Comparison of ENCODE assay signal across 9 mouse cellular contexts in the genomic region with DNA sequence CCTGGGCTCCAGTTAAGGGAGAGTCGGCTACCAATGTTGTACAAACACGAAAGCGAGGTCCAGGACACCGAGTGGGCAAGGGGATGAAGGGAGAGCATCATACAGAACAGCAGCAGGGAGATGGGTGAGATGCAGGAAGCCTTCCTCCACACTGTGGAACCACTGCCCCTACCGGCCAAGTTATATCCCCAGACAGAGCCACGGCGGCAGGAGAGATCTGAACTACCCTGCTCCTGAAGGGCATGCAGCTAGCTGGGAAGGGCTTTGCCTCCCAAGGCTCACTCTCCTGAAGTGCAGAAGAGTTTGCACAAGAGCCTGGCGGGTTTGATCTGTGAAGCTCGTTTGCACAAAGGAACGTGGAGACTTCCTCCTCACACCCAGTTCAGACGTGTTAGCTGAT.
DNase-seq lines count a peak whose midpoint lies in the region; ATAC-seq lines count a peak whose summit lies in the region.
"Had no signal": no experiment of that assay in that cellular context is flagged by ENCODE, and none has a peak within 500 bp of the region (broad histone marks: within the 10 kb centered on the region; RNA-seq: fewer than 3 reads in every experiment).

No protein-coding gene starts in this region.

- H3K9ac ChIP-seq in liver, embryonic 12.5 days, result no peak overlapping the region
- 0 out of 2 replicates have a peak overlapping the region, but pooled peaks have one; percentile 3 for H3K9ac ChIP-seq in hindbrain, embryonic 13.5 days
- H3K9ac ChIP-seq: embryonic facial prominence, embryonic 15.5 days had no signal

- no peak overlapping the region for H3K4me3 ChIP-seq in liver, embryonic 12.5 days
- H3K4me3 ChIP-seq in hindbrain, embryonic 13.5 days, result no peak overlapping the region
- H3K4me3 ChIP-seq: embryonic facial prominence, embryonic 15.5 days had no signal

- no peak for ATAC-seq in liver, embryonic 12.5 days
- no peak for ATAC-seq in hindbrain, embryonic 13.5 days (ENCODE audit: low FRiP score)
- no peak for ATAC-seq in inflammation-experienced regulatory T-cells, adult 6 months

- H3K36me3 ChIP-seq in liver, embryonic 12.5 days, result no peaks in the 10 kb centered on the region
- no peaks in the 10 kb centered on the region for H3K36me3 ChIP-seq in hindbrain, embryonic 13.5 days
- H3K36me3 ChIP-seq: embryonic facial prominence, embryonic 15.5 days had no signal

- no peaks in the 10 kb centered on the region for H3K9me3 ChIP-seq in liver, embryonic 12.5 days (replicated peaks)
- no peaks in the 10 kb centered on the region for H3K9me3 ChIP-seq in hindbrain, embryonic 13.5 days
- H3K9me3 ChIP-seq: embryonic facial prominence, embryonic 15.5 days had no signal

- 11% methylated on average over 11 of the region's 11 CpGs for WGBS in liver, embryonic 12.5 days (ENCODE audit: insufficient replicate concordance)
- 22% methylated on average over 11 of the region's 11 CpGs for WGBS in hindbrain, embryonic 13.5 days

- no peak overlapping the region for H3K4me2 ChIP-seq in liver, embryonic 12.5 days
- no peak overlapping the region for H3K4me2 ChIP-seq in hindbrain, embryonic 13.5 days
- H3K4me2 ChIP-seq: embryonic facial prominence, embryonic 15.5 days had no signal

- peaks cover 64% of the 10 kb centered on the region for H3K27me3 ChIP-seq in liver, embryonic 12.5 days (replicated peaks)
- H3K27me3 ChIP-seq in hindbrain, embryonic 13.5 days, result peaks cover 71% of the 10 kb centered on the region

- H3K27ac ChIP-seq in liver, embryonic 12.5 days, result no peak overlapping the region
- no peak overlapping the region for H3K27ac ChIP-seq in hindbrain, embryonic 13.5 days
- H3K27ac ChIP-seq: embryonic facial prominence, embryonic 15.5 days had no signal

- H3K4me1 ChIP-seq in liver, embryonic 12.5 days, result peaks cover 4% of the 10 kb centered on the region; the same call in 1 of the 2 replicates
- H3K4me1 ChIP-seq in hindbrain, embryonic 13.5 days (replicated peaks), result peaks cover 17% of the 10 kb centered on the region

- DNase-seq in adrenal gland, postnatal 10 days, result peak; percentile 48
- no peak for DNase-seq in adrenal gland, postnatal 4 days (ENCODE audit: low spot score in 2 of 2)
- DNase-seq in liver, result peak; percentile 45
- DNase-seq in lung, postnatal 14 days, result peak; percentile 36
- no peak for DNase-seq in thymus, postnatal 10 days (ENCODE audit: low spot score in 2 of 2)

Comparison
In these comparisons a context has a peak if more than half of its experiments do, and no peak if none do; other contexts are left out.
1. DNase-seq: peak in adrenal gland, postnatal 10 days (single experiment), liver (single experiment) and lung, postnatal 14 days (single experiment); none in adrenal gland, postnatal 4 days (0 of 2) and thymus, postnatal 10 days (0 of 2).